Mouse (Mus musculus) liver, embryonic 14.5 days (tissue): ENCODE results near the gene Serpinh1. TPM values are rescaled to one million over a fixed set of nuclear protein-coding genes. Genes with fewer than 3 reads are reported as not detected.

Experiments
- ATAC-seq: fragments of 200-750 bp; cut with Nextera tagmentation; 2 replicates; pipeline ENCODE4 v1.8.0; 2017; ENCODE audit warnings: moderate number of reproducible peaks, mild to moderate bottlenecking, moderate library complexity; ENCODE audit not compliant: insufficient read depth
- DNase-seq, 3 experiments: peaks; one replicate each; pipeline ENCODE4 v3.0.0-alpha.2; 2012 to 2013; ENCODE audit warnings: low read depth in 3 of 3, low spot score in 3 of 3
- H3K27ac ChIP-seq: fragments of 300-500 bp; sonication (generic); 2 replicates; pipeline ENCODE4 v1.5.1; 2014; ENCODE audit warnings: moderate library complexity, mild to moderate bottlenecking, control low read depth, inconsistent platforms
- H3K27me3 ChIP-seq: fragments of 300-500 bp; sonication (generic); 2 replicates; pipeline ENCODE4 v1.6.1; 2014; ENCODE audit warnings: mild to moderate bottlenecking, low read length, moderate library complexity; ENCODE audit not compliant: control insufficient read depth, insufficient read depth
- H3K36me3 ChIP-seq: fragments of 300-500 bp; sonication (generic); replicated peaks from 2 replicates; pipeline ENCODE4 v1.6.1; 2014; ENCODE audit warnings: low read depth; ENCODE audit not compliant: control insufficient read depth, insufficient read depth
- H3K4me1 ChIP-seq, 2 experiments: fragments of 200-500 bp in 1 of 2; fragments of 300-500 bp in 1 of 2; sonication (generic) in 1 of 2; replicated peaks; 2 replicates each; pipeline ENCODE4 v1.6.1; 2012 to 2014; ENCODE audit warnings: antibody characterized with exemption in 1 of 2, inconsistent platforms in 1 of 2, low read length in 1 of 2; ENCODE audit not compliant: control insufficient read depth in 2 of 2, insufficient read depth in 2 of 2
- H3K4me2 ChIP-seq: fragments of 300-500 bp; sonication (generic); 2 replicates; pipeline ENCODE4 v1.6.1; 2014; ENCODE audit warnings: low read depth, mild to moderate bottlenecking, control low read depth, moderate library complexity
- H3K4me3 ChIP-seq, 2 experiments: fragments of 200-500 bp in 1 of 2; fragments of 300-500 bp in 1 of 2; sonication (generic) in 1 of 2; 2 replicates each; pipeline ENCODE4 v1.5.1; 2012 to 2014; ENCODE audit warnings: low read depth in 2 of 2, low read length in 2 of 2, mild to moderate bottlenecking in 2 of 2, control low read depth in 1 of 2, inconsistent platforms in 1 of 2, moderate library complexity in 1 of 2; ENCODE audit not compliant: insufficient read depth in 1 of 2
- H3K9ac ChIP-seq: fragments of 300-500 bp; sonication (generic); replicated peaks from 2 replicates; pipeline ENCODE4 v1.6.1; 2014; ENCODE audit warnings: mild to moderate bottlenecking, control low read depth, moderate library complexity
- H3K9me3 ChIP-seq: fragments of 300-500 bp; sonication (generic); 2 replicates; pipeline ENCODE4 v1.6.1; 2016; ENCODE audit warnings: low read length, mixed read lengths; ENCODE audit not compliant: control insufficient read depth
- CTCF ChIP-seq: IDR thresholded peaks from 2 replicates; pipeline ENCODE4 v1.5.1; 2016; ENCODE audit warnings: antibody characterized with exemption, low read depth, control low read depth
- EP300 ChIP-seq: IDR thresholded peaks from 2 replicates; pipeline ENCODE4 v1.6.1; 2016; ENCODE audit warnings: antibody characterized with exemption, low read depth
- WGBS: fragments of 180-500 bp; shearing (Covaris S2); extraction: QIAGEN DNeasy Blood & Tissue Kit; methylation state at CpG from one replicate; pipeline ENCODE4 v1.1.7; 2014; ENCODE audit not compliant: insufficient replicate concordance; 5-methylcytosine and 5-hydroxymethylcytosine counted together
- polyA plus RNA-seq, 2 experiments: library from polyadenylated mRNA; depleted of rRNA in 1 of 2; stranded (reverse) in 1 of 2; unstranded in 1 of 2; fragments of >200 nt; fragmentation: Nextera tagmentation in 1 of 2; extraction: Ambion mirVana in 1 of 2; gene quantifications; 2 replicates each; pipeline versions ENCODE4 v1.2.1 to v1.2.3; 2012 to 2014

Gene Serpinh1
- polyA plus RNA-seq, 2 experiments = 23.4 to 34.9 TPM

DNA sequence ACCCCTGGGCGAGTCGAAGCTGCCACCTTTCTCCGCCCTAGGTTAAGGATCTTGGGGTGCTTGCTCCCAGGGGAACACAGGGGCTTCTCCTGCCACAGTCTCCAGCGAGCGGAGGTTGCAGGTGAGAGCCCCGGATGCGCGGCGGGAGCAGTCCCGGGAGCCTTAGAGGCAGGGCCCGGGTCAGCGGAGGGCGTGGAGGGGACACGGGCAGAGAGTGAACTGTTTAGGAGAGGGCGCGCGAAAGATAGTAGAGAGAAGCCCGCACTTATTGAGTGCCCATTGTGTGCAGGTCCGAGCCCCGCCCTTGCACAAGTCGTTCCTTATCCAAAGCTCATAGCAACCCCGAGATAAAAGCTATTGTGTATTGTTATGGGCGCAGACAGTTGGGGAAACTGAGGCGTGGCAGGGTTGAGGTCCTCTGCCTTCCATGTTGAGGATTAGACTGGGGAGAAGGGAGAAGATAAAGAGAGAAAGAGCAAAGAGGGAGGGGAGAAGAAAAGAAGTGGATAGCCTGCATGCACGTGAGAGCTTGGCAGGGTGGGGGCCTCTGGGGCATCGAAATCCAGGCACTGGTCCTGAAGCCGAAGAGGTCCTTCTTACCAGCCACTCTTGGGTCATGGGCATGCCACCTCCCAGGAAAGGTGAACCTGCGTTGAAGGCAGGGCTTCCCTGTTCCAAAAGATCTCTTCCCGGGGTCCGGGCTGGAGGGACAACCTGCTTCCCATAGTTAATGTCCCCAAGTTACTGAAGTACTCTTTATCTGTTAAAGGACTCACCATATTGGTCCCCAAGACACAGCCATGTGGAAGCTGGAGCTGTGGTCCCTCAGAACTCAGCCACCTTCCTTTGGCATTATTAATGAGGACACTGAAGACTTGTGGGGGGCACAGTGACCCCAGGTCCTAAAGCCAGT lies 29.3 kb upstream of the Serpinh1 start:
- ATAC-seq (no peak), DNase-seq (no peak)
- H3K27ac ChIP-seq = no peak overlapping the region
- peak overlapping the region; percentile 20 to 54 for H3K4me3 ChIP-seq
- H3K27me3 ChIP-seq = peaks cover 15% of the 10 kb centered on the region
- TF ChIP-seq EP300 (no peak), CTCF (no peak)
- H3K4me1 ChIP-seq = peaks cover 3 to 5% of the 10 kb centered on the region in 2 experiments
- H3K36me3 ChIP-seq = no peaks in the 10 kb centered on the region
- no peaks in the 10 kb centered on the region for H3K9me3 ChIP-seq
- peak overlapping the region; percentile 80 for H3K4me2 ChIP-seq
- WGBS = 6% methylated on average over 30 of the region's 30 CpGs
- no peak overlapping the region for H3K9ac ChIP-seq

DNA sequence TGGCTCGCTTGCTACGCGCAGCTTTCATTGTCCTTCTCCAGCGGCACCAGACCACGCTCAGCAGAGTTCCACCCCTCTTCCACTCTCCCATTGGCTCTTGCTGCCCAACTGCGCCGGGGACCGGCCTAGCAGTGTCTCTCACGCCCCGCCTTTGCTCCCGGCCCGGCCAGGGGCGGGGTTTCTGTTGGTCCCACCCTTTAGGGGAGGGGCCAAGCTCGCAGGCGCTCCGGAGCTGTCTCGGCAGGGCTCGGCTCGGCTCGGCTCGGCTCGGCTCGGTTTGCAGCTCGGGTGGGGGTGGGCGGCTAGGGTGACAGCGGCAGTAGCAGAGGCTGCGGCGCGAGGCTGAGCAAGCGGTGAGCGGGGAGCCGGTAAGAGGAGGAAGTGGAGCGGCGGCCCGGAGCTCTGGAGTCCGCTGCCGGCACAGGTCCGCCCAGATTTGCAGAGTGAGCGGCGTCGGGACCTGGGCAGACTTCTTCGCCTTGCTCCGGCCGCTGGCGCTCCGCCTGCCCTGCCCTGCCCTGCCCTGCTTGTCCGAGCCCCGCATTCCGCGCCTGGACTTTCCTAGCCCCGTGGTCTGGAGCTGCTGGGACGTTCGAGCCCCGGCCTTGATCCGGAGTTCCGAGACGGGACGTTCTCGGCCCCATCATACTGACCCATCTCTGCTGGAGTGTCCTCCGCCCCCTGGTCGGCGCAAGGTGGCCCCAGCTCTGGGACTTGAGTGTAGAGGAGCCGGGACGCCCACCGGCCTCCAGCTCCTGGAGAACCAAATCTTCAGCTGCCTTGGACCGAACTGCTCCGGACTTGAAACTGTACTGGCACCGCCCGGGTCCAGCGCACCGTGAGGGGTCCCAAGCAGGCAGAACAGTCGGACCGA lies 28.4 kb upstream of the Serpinh1 start, which contains the start of gene Gdpd5:
Gene Gdpd5 (plus strand): TSS at position 201 of the 874 bp plus-strand sequence.
- ATAC-seq (peak; percentile 93), DNase-seq (peak; percentile 80 to 86 (median 81))
- H3K4me3 ChIP-seq = peak within 1 kb of the TSS; percentile 46 to 54
- H3K27me3 ChIP-seq = peaks cover 15% of the 10 kb centered on the region
- no peaks in the 10 kb centered on the region for H3K36me3 ChIP-seq
- peak within 1 kb of the TSS; percentile 47 for H3K9ac ChIP-seq
- TF ChIP-seq CTCF (no peak), EP300 (no peak)
- under 1% methylated on average over 72 of the region's 73 CpGs for WGBS
- H3K4me1 ChIP-seq = peaks cover 3 to 5% of the 10 kb centered on the region in 2 experiments
- peak within 1 kb of the TSS; percentile 80 for H3K4me2 ChIP-seq
- H3K9me3 ChIP-seq = no peaks in the 10 kb centered on the region
- H3K27ac ChIP-seq = no peak within 1 kb of the TSS

GRCm38 (mm10) chr7:99380491-99381213 lies 27.6 kb upstream of the Serpinh1 start:
- TF ChIP-seq EP300 (no peak), CTCF (peak; percentile 38)
- no peaks in the 10 kb centered on the region for H3K36me3 ChIP-seq
- no peak overlapping the region for H3K27ac ChIP-seq
- peak overlapping the region; percentile 46 to 54 for H3K4me3 ChIP-seq
- WGBS = 1% methylated on average over 24 of the region's 24 CpGs
- ATAC-seq (peak; percentile 59), DNase-seq (no peak)
- peak overlapping the region; percentile 47 for H3K9ac ChIP-seq
- H3K4me2 ChIP-seq = peak overlapping the region; percentile 80
- H3K4me1 ChIP-seq = peaks cover 3 to 5% of the 10 kb centered on the region in 2 experiments
- no peaks in the 10 kb centered on the region for H3K9me3 ChIP-seq
- peaks cover 15% of the 10 kb centered on the region for H3K27me3 ChIP-seq

GRCm38 (mm10) chr7:99378870-99379269 lies 25.8 kb upstream of the Serpinh1 start:
- no peak overlapping the region for H3K4me2 ChIP-seq
- WGBS = 53% methylated on average over 8 of the region's 8 CpGs
- TF ChIP-seq EP300 (no peak), CTCF (no peak)
- H3K4me1 ChIP-seq = peaks cover 3 to 5% of the 10 kb centered on the region in 2 experiments
- no peak overlapping the region for H3K9ac ChIP-seq
- H3K9me3 ChIP-seq = no peaks in the 10 kb centered on the region
- peaks cover 15% of the 10 kb centered on the region for H3K27me3 ChIP-seq
- DNase-seq (no peak), ATAC-seq (no peak)
- no peaks in the 10 kb centered on the region for H3K36me3 ChIP-seq
- no peak overlapping the region for H3K27ac ChIP-seq
- H3K4me3 ChIP-seq = no peak overlapping the region
